Mouse (Mus musculus) testis, adult 2 months (tissue): Measurements from ENCODE around the gene Mast4. TPM values are rescaled to one million over a fixed set of nuclear protein-coding genes. Genes with fewer than 3 reads are reported as not detected.

Source experiments
- H3K27ac ChIP-seq: fragments of 200-500 bp; 2 replicates; pipeline ENCODE4 v1.5.1; 2012; ENCODE audit warnings: low read depth, low read length; ENCODE audit not compliant: control insufficient read depth, insufficient read depth
- H3K27me3 ChIP-seq: fragments of 200-500 bp; 2 replicates; pipeline ENCODE4 v1.6.1; 2012; ENCODE audit warnings: mild to moderate bottlenecking, low read length, moderate library complexity; ENCODE audit not compliant: control insufficient read depth, insufficient read depth
- H3K36me3 ChIP-seq: fragments of 200-500 bp; 2 replicates; pipeline ENCODE4 v1.6.1; 2012; ENCODE audit warnings: mild to moderate bottlenecking, low read length; ENCODE audit not compliant: control insufficient read depth, insufficient read depth
- H3K4me1 ChIP-seq: fragments of 200-500 bp; 2 replicates; pipeline ENCODE4 v1.6.1; 2012; ENCODE audit warnings: low read length; ENCODE audit not compliant: control insufficient read depth, insufficient read depth
- H3K4me3 ChIP-seq: fragments of 200-500 bp; 2 replicates; pipeline ENCODE4 v1.5.1; 2012; ENCODE audit warnings: low read depth, mild to moderate bottlenecking, low read length, moderate library complexity, mixed read lengths; ENCODE audit not compliant: control insufficient read depth
- CTCF ChIP-seq: fragments of 200-500 bp; IDR thresholded peaks from 2 replicates; pipeline ENCODE4 v1.5.1; 2012; ENCODE audit warnings: low read depth, mild to moderate bottlenecking, inconsistent platforms, low read length, moderate library complexity; ENCODE audit not compliant: control insufficient read depth, insufficient read depth, insufficient replicate concordance
- POLR2A ChIP-seq: fragments of 200-500 bp; IDR thresholded peaks from 2 replicates; pipeline ENCODE4 v1.6.1; 2012; ENCODE audit warnings: low read depth, mild to moderate bottlenecking, inconsistent platforms, low read length, moderate library complexity; ENCODE audit not compliant: control insufficient read depth
- polyA plus RNA-seq: library from polyadenylated mRNA; depleted of rRNA; stranded (reverse); fragments of >200 nt; gene quantifications from 2 replicates; pipeline ENCODE4 v1.2.3, GENCODE M21; 2012

Gene Mast4
- polyA plus RNA-seq, 1 experiment: 5.3 TPM

DNA sequence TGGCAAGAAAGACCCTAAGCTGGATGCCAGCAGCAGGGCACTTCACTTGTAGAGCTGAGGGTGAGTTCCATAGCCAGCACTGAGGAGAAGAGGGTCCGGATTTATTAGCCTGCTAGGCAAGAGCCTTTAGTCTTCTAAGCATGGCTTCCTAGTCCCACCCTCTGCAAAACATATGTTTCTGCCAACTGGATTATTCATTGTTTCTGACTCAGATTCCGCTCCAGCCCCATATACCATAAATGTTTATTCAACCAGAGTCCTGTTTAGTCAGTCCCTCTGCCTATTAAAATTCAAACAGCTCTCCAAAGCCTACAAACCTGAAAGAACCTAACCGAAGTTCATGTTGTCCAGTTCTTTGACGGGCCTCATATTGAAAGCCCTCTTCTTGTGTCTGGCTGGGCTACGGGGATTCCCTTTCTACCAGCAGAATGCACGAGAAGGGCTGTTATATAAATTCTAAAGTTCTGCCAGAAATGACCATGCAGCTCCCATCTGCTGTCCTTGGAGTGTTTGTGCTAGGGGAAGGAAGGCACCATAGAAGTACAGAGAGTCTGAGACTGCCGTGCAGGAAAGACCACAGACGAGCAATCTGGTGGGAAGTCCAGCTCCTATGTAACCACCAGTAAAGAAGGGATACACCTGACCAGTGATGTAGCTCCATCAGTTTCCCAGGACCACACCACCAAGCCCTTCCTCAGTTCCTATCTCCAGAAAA, 9.9 kb upstream of the Mast4 start:
- no peak overlapping the region for H3K4me3 ChIP-seq
- TF ChIP-seq CTCF (no peak), POLR2A (no peak)
- H3K27ac ChIP-seq: no peak overlapping the region
- H3K27me3 ChIP-seq: no peaks in the 10 kb centered on the region
- H3K4me1 ChIP-seq: no peaks in the 10 kb centered on the region
- H3K36me3 ChIP-seq: no peaks in the 10 kb centered on the region

DNA sequence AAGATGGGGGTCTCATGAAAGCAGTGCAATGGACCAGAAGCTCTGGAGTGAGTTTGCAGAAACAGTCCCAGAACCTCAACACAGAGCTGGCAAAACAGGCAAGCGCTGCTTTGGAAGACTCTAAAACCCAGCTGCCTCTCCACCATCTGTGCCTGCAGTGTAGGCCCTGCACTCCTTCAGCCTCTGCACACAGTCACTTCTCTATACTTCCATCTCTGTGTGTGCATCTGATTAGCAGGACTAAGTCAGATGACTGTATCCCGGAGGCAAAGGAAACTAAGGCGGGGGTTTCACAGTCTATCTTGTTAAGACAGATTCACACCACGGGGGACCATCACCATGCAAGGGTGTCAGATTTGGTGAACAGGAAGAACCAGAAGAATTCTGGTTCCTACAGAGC, 6.7 kb upstream of the Mast4 start:
- Histone ChIP-seq H3K36me3 (no peaks in the 10 kb centered on the region), H3K4me3 (no peak overlapping the region), H3K4me1 (no peaks in the 10 kb centered on the region), H3K27ac (no peak overlapping the region), H3K27me3 (no peaks in the 10 kb centered on the region)
- TF ChIP-seq POLR2A (no peak), CTCF (no peak)

DNA sequence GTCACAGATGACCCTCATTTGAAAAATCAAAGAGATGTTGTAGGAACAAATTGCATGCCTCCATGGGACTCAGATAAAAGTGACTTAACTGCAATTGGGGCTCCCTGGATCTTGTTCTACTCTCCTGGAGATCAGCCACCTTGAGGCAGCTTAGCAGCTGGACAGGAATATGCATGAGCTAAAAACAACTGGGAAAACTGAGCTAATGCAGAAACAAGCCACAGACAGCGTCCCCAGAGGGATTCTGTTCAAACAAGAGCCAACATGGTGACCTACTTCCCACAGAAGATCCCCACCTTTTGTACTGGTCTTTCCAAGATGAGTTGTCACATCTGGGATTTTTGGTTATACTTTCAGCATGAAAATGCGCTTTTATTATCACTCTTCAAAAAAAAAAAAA, 4.3 kb upstream of the Mast4 start:
- H3K4me1 ChIP-seq: no peaks in the 10 kb centered on the region
- TF ChIP-seq CTCF (no peak), POLR2A (no peak)
- H3K4me3 ChIP-seq: no peak overlapping the region
- H3K27ac ChIP-seq: no peak overlapping the region
- H3K27me3 ChIP-seq: no peaks in the 10 kb centered on the region
- H3K36me3 ChIP-seq: no peaks in the 10 kb centered on the region

DNA sequence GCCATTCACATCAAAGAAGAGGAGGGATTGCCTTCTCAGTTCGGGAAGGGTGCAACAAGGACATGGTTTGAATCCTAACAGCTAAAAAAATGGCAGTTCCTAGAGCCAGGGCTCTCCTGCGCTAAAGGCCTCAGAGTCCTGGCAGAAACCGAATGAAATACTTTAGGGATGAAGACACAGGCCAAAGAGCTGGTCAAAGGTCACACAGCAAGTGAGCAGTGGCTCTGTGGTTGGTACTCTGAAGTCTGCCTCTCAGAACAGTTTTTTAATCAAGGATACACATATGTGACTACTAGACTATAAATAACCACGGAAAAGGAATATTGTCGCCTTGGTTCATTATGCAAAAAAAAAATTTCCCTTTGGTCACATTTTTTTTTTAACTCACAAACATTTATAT, 1.9 kb upstream of the Mast4 start:
- Histone ChIP-seq H3K4me1 (peaks cover 3% of the 10 kb centered on the region), H3K27me3 (no peaks in the 10 kb centered on the region), H3K36me3 (no peaks in the 10 kb centered on the region), H3K27ac (peak overlapping the region; percentile 36; the same call in 1 of the 2 replicates), H3K4me3 (peak overlapping the region; percentile 86)
- no peak for TF ChIP-seq POLR2A
- no peak for TF ChIP-seq CTCF

DNA sequence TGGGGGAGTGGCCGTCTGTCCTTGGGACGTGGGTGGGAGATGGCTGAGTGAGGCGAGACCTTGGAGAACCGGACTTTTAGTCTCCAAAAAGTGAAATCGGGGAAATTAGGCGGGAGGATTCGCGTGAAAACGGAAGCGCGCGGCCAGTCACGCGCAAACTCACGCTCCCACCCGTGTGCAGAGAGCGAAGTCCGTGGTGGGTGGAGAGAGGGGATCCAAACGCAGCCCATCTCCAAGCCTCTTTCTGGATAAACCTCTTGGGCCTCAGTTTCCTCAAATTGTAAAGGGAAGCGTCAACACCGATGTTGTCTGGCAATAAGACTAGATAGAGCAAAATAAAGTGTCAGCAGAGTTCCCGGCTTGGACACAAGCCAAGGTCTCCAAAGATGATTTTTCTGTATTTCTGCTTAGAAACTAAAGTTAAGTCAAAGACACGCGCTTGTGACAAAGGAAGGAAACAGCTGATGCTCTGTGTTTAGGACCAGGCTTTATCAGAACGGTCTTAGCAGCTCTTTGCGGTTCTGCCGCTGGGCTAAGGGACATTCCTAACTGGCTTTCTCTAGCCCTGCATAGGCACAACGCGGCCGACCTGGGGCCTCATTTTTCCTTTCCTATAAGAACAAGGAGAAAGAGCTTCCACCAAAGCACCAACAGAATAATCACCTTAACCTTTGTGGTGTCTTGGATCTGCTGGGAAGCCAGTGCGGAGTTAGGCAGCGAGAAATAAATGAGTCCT, 594 bp upstream of the Mast4 start:
- no peaks in the 10 kb centered on the region for H3K27me3 ChIP-seq
- H3K27ac ChIP-seq: peak overlapping the region; percentile 27; the same call in 1 of the 2 replicates

DNA sequence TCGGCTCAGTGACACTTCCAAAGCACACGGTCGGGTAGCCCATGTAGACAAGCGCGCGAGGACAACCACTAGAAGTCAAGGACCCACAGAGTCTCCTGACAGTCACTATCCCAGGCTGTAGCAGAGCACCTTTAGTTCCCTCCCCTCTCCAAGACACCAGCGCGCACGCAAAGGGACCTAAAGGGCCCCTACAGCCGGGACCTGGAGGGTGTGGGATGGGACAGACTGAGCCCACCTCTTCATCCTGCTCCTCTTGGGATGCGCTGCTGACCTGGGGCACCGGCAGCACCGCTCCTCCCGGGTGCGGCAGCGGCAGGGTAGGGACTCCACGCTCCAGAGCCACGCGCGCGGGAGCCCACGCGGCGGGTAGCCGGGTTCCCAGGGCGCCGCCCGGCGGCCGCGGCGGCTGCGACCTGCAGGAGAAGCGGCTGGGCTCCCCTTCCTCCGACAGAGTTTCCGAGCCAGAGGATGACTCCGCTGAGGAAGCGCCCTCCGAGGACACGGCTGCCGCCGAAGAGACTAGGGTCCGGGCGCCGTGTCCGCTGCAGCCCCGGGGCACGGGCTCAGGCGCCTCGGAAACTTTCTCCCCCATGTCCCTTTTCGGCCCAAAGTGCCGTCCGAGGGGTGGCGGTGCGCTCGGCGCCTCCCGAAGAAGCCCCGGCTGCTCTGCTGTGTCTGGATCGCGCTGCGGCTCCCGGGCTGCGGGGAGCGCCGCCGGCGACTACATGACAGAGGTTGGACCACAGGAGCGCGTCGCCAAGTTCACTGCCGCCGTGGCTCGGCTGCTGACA, 501 bp downstream of the Mast4 start:
- H3K36me3 ChIP-seq: no peaks in the 10 kb centered on the region
- TF ChIP-seq POLR2A (no peak), CTCF (no peak)
- H3K4me3 ChIP-seq: peak overlapping the region; percentile 86
- no peak overlapping the region for H3K27ac ChIP-seq
- no peaks in the 10 kb centered on the region for H3K27me3 ChIP-seq
- H3K4me1 ChIP-seq: peaks cover 3% of the 10 kb centered on the region

More for the DNA sequence above, 594 bp upstream of the Mast4 start:
- TF ChIP-seq CTCF: no peak
- no peak; the same call in 1 of the 2 replicates for TF ChIP-seq POLR2A
- H3K36me3 ChIP-seq: no peaks in the 10 kb centered on the region
- peaks cover 3% of the 10 kb centered on the region for H3K4me1 ChIP-seq
- H3K4me3 ChIP-seq: peak overlapping the region; percentile 86

DNA sequence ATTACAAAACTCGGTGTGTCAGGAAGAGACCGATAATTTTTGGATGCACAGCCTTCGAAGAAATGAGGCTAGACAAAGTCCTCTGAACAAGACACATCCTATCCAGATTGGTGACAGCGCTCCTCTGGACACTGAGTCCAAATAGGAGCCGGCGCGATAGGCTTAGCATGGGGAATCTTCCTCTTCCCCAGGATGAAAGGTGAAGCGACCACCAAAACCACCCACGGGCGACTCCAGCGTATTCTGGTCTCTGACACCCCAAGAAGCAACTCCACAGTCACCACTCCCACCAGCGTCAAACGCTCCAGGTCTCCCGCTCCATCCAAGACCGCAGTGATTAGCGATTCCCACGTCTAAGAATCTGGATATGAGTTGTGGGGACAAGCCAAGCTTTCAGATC, 1.1 kb downstream of the Mast4 start:
- Histone ChIP-seq H3K36me3 (no peaks in the 10 kb centered on the region), H3K4me1 (peaks cover 3% of the 10 kb centered on the region), H3K27ac (no peak overlapping the region), H3K27me3 (no peaks in the 10 kb centered on the region), H3K4me3 (peak overlapping the region; percentile 86)
- TF ChIP-seq CTCF: no peak
- no peak for TF ChIP-seq POLR2A
